Mouse (Mus musculus) adrenal gland, adult 18-20 months (tissue): ENCODE data around the gene Ripor3. TPM values are rescaled to one million over a fixed set of nuclear protein-coding genes. Genes with fewer than 3 reads are reported as not detected.

ENCODE experiments used
- DNase-seq, 2 experiments: peaks; one replicate each; pipeline ENCODE4 v3.0.0; 2021 to 2022; ENCODE audit warnings: low spot score in 2 of 2
- total RNA-seq, 2 experiments: library from RNA; stranded (reverse); gene quantifications; 1 replicate in 1 of 2; 2 replicates in 1 of 2; pipeline ENCODE4 v1.2.3; 2021

The Ripor3 gene
- total RNA-seq, 2 experiments from 2014 or later = 1.8 TPM

- no peak for DNase-seq
Observed at GRCm38 (mm10) chr2:168031842-168032241, 21.4 kb upstream of the Ripor3 start.

GRCm38 (mm10) chr2:168028376-168028775 lies 18.0 kb upstream of the Ripor3 start:
- DNase-seq = no peak

- DNase-seq = no peak
Observed at GRCm38 (mm10) chr2:168026467-168026866, 16.0 kb upstream of the Ripor3 start.

GRCm38 (mm10) chr2:168025882-168026281 lies 15.5 kb upstream of the Ripor3 start:
- DNase-seq = no peak

- no peak for DNase-seq
Observed at GRCm38 (mm10) chr2:168025174-168025573, 14.8 kb upstream of the Ripor3 start.

- DNase-seq = no peak
Observed at GRCm38 (mm10) chr2:168023763-168024402, 13.5 kb upstream of the Ripor3 start.

GRCm38 (mm10) chr2:168019201-168019715 lies 8.8 kb upstream of the Ripor3 start:
- peak in 1 of 2 experiments; percentile 38 for DNase-seq

- peak; percentile 67 to 78 for DNase-seq
Observed at GRCm38 (mm10) chr2:168016951-168017391, 6.6 kb upstream of the Ripor3 start.

- DNase-seq = no peak
Observed at GRCm38 (mm10) chr2:168010893-168011292, 475 bp upstream of the Ripor3 start.

GRCm38 (mm10) chr2:168008132-168008531 lies 2.3 kb downstream of the Ripor3 start:
- DNase-seq = no peak

GRCm38 (mm10) chr2:168006489-168006888 lies 3.9 kb downstream of the Ripor3 start:
- DNase-seq = no peak

- no peak for DNase-seq
Observed at GRCm38 (mm10) chr2:168005616-168006015, 4.8 kb downstream of the Ripor3 start.

GRCm38 (mm10) chr2:168005005-168005404 lies 5.4 kb downstream of the Ripor3 start:
- DNase-seq = no peak

- DNase-seq = no peak
Observed at GRCm38 (mm10) chr2:168004369-168004768, 6.0 kb downstream of the Ripor3 start.

GRCm38 (mm10) chr2:168003431-168003830 lies 7.0 kb downstream of the Ripor3 start:
- DNase-seq = no peak

- no peak for DNase-seq
Observed at GRCm38 (mm10) chr2:168002884-168003283, 7.5 kb downstream of the Ripor3 start.

GRCm38 (mm10) chr2:168002188-168002587 lies 8.2 kb downstream of the Ripor3 start:
- no peak for DNase-seq

GRCm38 (mm10) chr2:167999145-167999743 lies 11.2 kb downstream of the Ripor3 start:
- DNase-seq = no peak

GRCm38 (mm10) chr2:167997562-167997961 lies 12.9 kb downstream of the Ripor3 start:
- DNase-seq = no peak

GRCm38 (mm10) chr2:167996672-167997215 lies 13.7 kb downstream of the Ripor3 start:
- DNase-seq = no peak

GRCm38 (mm10) chr2:167995870-167996635 lies 14.4 kb downstream of the Ripor3 start:
- DNase-seq = no peak

- DNase-seq = no peak
Observed at GRCm38 (mm10) chr2:167993260-167993659, 17.2 kb downstream of the Ripor3 start.
